Mouse (Mus musculus): ENCODE measurements around the gene Defb19. TPM values are rescaled to one million over a fixed set of nuclear protein-coding genes. Genes with fewer than 3 reads are reported as not detected.

The Defb19 gene
- polyA plus RNA-seq (2012): not detected in 2 replicates

GRCm38 (mm10) chr2:152580107-152580506 is at the start of gene Defb19:
Defb19 (minus strand) TSS chr2:152580312.

GRCm38 (mm10) chr2:152626774-152627591 is 46.9 kb upstream of the Defb19 start, which contains the start of gene Rem1:
Rem1 (plus strand) TSS chr2:152626951.

GRCm38 (mm10) chr2:152622953-152623352 is 42.8 kb upstream of the Defb19 start, which contains the start of gene Defb25:
Defb25 (minus strand) TSS chr2:152623053.

GRCm38 (mm10) chr2:152604057-152604456 is 23.9 kb upstream of the Defb19 start, which contains the start of gene Defb36:
Defb36 (plus strand) TSS chr2:152604327.

GRCm38 (mm10) chr2:152599299-152599698 is 19.2 kb upstream of the Defb19 start, which contains the start of gene Defb45:
Defb45 (minus strand) TSS chr2:152599399.

GRCm38 (mm10) chr2:152572114-152572794 is 7.9 kb downstream of the Defb19 start, which contains the start of gene Defb21:
Defb21 (plus strand) TSS chr2:152572744.

GRCm38 (mm10) chr2:152569038-152569437 is 11.1 kb downstream of the Defb19 start, which contains the start of gene Gm17416:
Gm17416 (plus strand) TSS chr2:152569338.

GRCm38 (mm10) chr2:152539944-152540710 is 40.0 kb downstream of the Defb19 start, which contains the start of gene Defb29:
Defb29 (minus strand) TSS chr2:152540098.

Other genes with a start within 250 kb of the Defb19 start
- 217 and 239 TPM in 2 replicates for gene Rbck1, start 247.7 kb downstream of the Defb19 start, polyA plus RNA-seq (2012)
- gene Trib3, start 236.3 kb downstream of the Defb19 start, polyA plus RNA-seq (2012): 1.9 and 4.1 TPM in 2 replicates
- not detected in 2 replicates for gene Nrsn2, start 203.7 kb downstream of the Defb19 start, polyA plus RNA-seq (2012)
- 40.4 and 58.1 TPM in 2 replicates for gene Sox12, start 182.2 kb downstream of the Defb19 start, polyA plus RNA-seq (2012)
- gene Zcchc3, start 165.3 kb downstream of the Defb19 start, polyA plus RNA-seq (2012): 3.9 and 4.9 TPM in 2 replicates
- not detected in 2 replicates for gene 6820408C15Rik, start 164.7 kb downstream of the Defb19 start, polyA plus RNA-seq (2012)
- gene Defb23, start 115.7 kb downstream of the Defb19 start, polyA plus RNA-seq (2012): not detected in 2 replicates
- gene Defb20, start 103.2 kb downstream of the Defb19 start, polyA plus RNA-seq (2012): not detected in 2 replicates
- not detected in 2 replicates for gene Defb22, start 90.2 kb downstream of the Defb19 start, polyA plus RNA-seq (2012)
- gene Defb26, start 68.6 kb downstream of the Defb19 start, polyA plus RNA-seq (2012): not detected in 2 replicates
- gene Defb28, start 62.1 kb downstream of the Defb19 start, polyA plus RNA-seq (2012): not detected in 2 replicates
- not detected in 2 replicates for gene Defb29, start 40.2 kb downstream of the Defb19 start, polyA plus RNA-seq (2012)
- not detected in 2 replicates for gene Gm17416, start 11.0 kb downstream of the Defb19 start, polyA plus RNA-seq (2012)
- not detected in 2 replicates for gene Defb21, start 7.6 kb downstream of the Defb19 start, polyA plus RNA-seq (2012)
- not detected in 2 replicates for gene Defb45, start 19.1 kb upstream of the Defb19 start, polyA plus RNA-seq (2012)
- not detected in 2 replicates for gene Defb36, start 24.0 kb upstream of the Defb19 start, polyA plus RNA-seq (2012)
- gene Defb25, start 42.7 kb upstream of the Defb19 start, polyA plus RNA-seq (2012): not detected in 2 replicates
- gene Rem1, start 46.6 kb upstream of the Defb19 start, polyA plus RNA-seq (2012): 0.46 TPM in 1 of 2 replicates, not detected in the other
- 184 and 222 TPM in 2 replicates for gene H13, start 89.1 kb upstream of the Defb19 start, polyA plus RNA-seq (2012)
- gene Mcts2, start 106.7 kb upstream of the Defb19 start, polyA plus RNA-seq (2012): 0.87 and 1.5 TPM in 2 replicates
- gene Id1, start 155.9 kb upstream of the Defb19 start, polyA plus RNA-seq (2012): 20.1 and 27.2 TPM in 2 replicates
- 1.9 and 3.6 TPM in 2 replicates for gene Cox4i2, start 173.9 kb upstream of the Defb19 start, polyA plus RNA-seq (2012)

All from megakaryocyte-erythroid progenitor cell, adult 5 weeks (primary cell).